Mouse (Mus musculus) liver, postnatal 0 days (tissue): Measurements from ENCODE around the gene Vash1.

ENCODE experiments used
- CTCF ChIP-seq: sonication (generic); IDR thresholded peaks from 2 replicates; pipeline ENCODE4 v1.5.1; 2016; ENCODE audit warnings: antibody characterized with exemption, low read depth
- EP300 ChIP-seq: IDR thresholded peaks from 2 replicates; pipeline ENCODE4 v1.6.1; 2016; ENCODE audit warnings: antibody characterized with exemption, low read depth, mild to moderate bottlenecking

GRCm38 (mm10) chr12:86647736-86648135, 30.8 kb upstream of the Vash1 start:
- no peak for TF ChIP-seq CTCF
- TF ChIP-seq EP300: no peak
